Mouse (Mus musculus) olfactory bulb, adult 2 months (tissue): Measurements from ENCODE around the gene Slco3a1.

ENCODE experiments used
- CTCF ChIP-seq: fragments of 200-500 bp; IDR thresholded peaks from 2 replicates; pipeline ENCODE4 v1.5.1; 2012; ENCODE audit warnings: low read depth, mild to moderate bottlenecking, low read length, moderate library complexity; ENCODE audit not compliant: insufficient read depth
- POLR2A ChIP-seq: fragments of 200-500 bp; IDR thresholded peaks from 2 replicates; pipeline ENCODE4 v1.6.1; 2012; ENCODE audit warnings: mild to moderate bottlenecking, low read depth, low read length, moderate library complexity; ENCODE audit not compliant: insufficient read depth

DNA sequence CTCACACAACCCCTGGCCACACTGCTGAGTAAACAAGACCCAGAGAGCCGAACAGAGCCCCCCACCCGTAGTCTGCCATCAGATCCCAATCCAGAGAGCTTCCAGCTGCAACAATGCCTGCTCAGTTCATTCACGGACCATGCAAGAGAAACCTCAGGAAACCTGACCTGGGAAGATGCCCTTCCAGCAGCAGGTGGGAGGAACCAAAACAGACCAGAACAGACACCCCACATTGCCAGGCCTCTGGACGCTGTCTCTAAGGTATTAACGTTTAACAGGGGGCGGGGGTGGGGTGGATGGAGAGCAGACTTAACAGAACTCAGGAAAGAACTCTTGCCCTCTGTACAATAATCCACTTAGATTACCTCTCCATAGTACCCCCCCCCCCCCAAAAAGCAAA is 4.9 kb downstream of the Slco3a1 start:
- no peak for TF ChIP-seq CTCF
- TF ChIP-seq POLR2A = no peak
